Mouse (Mus musculus) fibroblast of lung, adult 2 months (primary cell): Measurements from ENCODE around the gene Erf.

Experiments used
- DNase-seq: peaks from one replicate; pipeline ENCODE4 v3.0.0-alpha.2; 2011; ENCODE audit warnings: low read depth

Gene Erf

GRCm38 (mm10) chr7:25206094-25206830, 44.3 kb downstream of the Erf start:
- DNase-seq: no peak

GRCm38 (mm10) chr7:25205355-25206093, 45.0 kb downstream of the Erf start:
- no peak for DNase-seq

- DNase-seq: no peak
Measured at GRCm38 (mm10) chr7:25203624-25204023, 46.9 kb downstream of the Erf start.

- no peak for DNase-seq
Measured at GRCm38 (mm10) chr7:25197384-25198018, 53.1 kb downstream of the Erf start.

GRCm38 (mm10) chr7:25196107-25196506, 54.5 kb downstream of the Erf start:
- no peak for DNase-seq

- DNase-seq: no peak
Measured at GRCm38 (mm10) chr7:25195148-25195547, 55.4 kb downstream of the Erf start.
